Mouse (Mus musculus) stomach, postnatal 0 days (tissue): ENCODE measurements at regions not wholly inside any gene's neighbourhood (a gene's known extent, or its start where the extent isn't known, plus 50 kb on each side); places are given as distances from the start of the nearest gene placed in this dataset.

Experiments
- CTCF ChIP-seq: IDR thresholded peaks from 2 replicates; pipeline ENCODE4 v1.5.1; 2016; ENCODE audit warnings: antibody characterized with exemption, low read depth, mild to moderate bottlenecking, moderate library complexity
- EP300 ChIP-seq: optimal IDR thresholded peaks from 2 replicates; pipeline ENCODE3; 2016; ENCODE audit warnings: antibody characterized with exemption

GRCm38 (mm10) chr5:67532351-67532750 is 75.3 kb upstream of the Shisa3 start:
- TF ChIP-seq CTCF = peak; percentile 95
- no peak for TF ChIP-seq EP300
